Mouse (Mus musculus): ENCODE data around the gene Ralgds. TPM values are rescaled to one million over a fixed set of nuclear protein-coding genes. Genes with fewer than 3 reads are reported as not detected.

Ralgds gene
- polyA plus RNA-seq, 1 experiment from 2014 or later: 86.7 TPM

- DNase-seq (ENCODE audit: low spot score): no peak
- 87% methylated on average over 7 of the region's 7 CpGs for WGBS
Observed at GRCm38 (mm10) chr2:28596998-28597397, 84.1 kb downstream of the Ralgds start.

GRCm38 (mm10) chr2:28597733-28598547 is 85.0 kb downstream of the Ralgds start:
- no peak overlapping the region for H3K9ac ChIP-seq (ENCODE audit: low read length)
- H3K27ac ChIP-seq (ENCODE audit: low read depth, low read length): no peak overlapping the region
- ATAC-seq (ENCODE audit: insufficient read depth, low FRiP score, low TSS enrichment): no peak
- no peaks in the 10 kb centered on the region for H3K9me3 ChIP-seq (ENCODE audit: control insufficient read depth, low read length)
- no peaks in the 10 kb centered on the region for H3K36me3 ChIP-seq (ENCODE audit: control insufficient read depth, insufficient read depth, low read length)
- 76% methylated on average over 7 of the region's 7 CpGs for WGBS
- no peak overlapping the region for H3K4me3 ChIP-seq (ENCODE audit: low read depth, low read length)
- H3K27me3 ChIP-seq (ENCODE audit: control insufficient read depth, insufficient read depth, low read length): no peaks in the 10 kb centered on the region
- H3K4me2 ChIP-seq (ENCODE audit: low read depth): no peak overlapping the region
- no peak for DNase-seq (ENCODE audit: low spot score)
- no peaks in the 10 kb centered on the region for H3K4me1 ChIP-seq (ENCODE audit: control insufficient read depth, insufficient read depth, low read length)

More at GRCm38 (mm10) chr2:28596998-28597397, 84.1 kb downstream of the Ralgds start:
- no peak overlapping the region for H3K4me2 ChIP-seq (ENCODE audit: low read depth)
- no peaks in the 10 kb centered on the region for H3K27me3 ChIP-seq (ENCODE audit: control insufficient read depth, insufficient read depth, low read length)
- no peak for ATAC-seq (ENCODE audit: insufficient read depth, low FRiP score, low TSS enrichment)
- H3K9me3 ChIP-seq (ENCODE audit: control insufficient read depth, low read length): no peaks in the 10 kb centered on the region
- H3K36me3 ChIP-seq (ENCODE audit: control insufficient read depth, insufficient read depth, low read length): no peaks in the 10 kb centered on the region
- H3K9ac ChIP-seq (ENCODE audit: low read length): no peak overlapping the region
- no peaks in the 10 kb centered on the region for H3K4me1 ChIP-seq (ENCODE audit: control insufficient read depth, insufficient read depth, low read length)
- H3K27ac ChIP-seq (ENCODE audit: low read depth, low read length): no peak overlapping the region
- H3K4me3 ChIP-seq (ENCODE audit: low read depth, low read length): no peak overlapping the region

GRCm38 (mm10) chr2:28598692-28599568 is 86.0 kb downstream of the Ralgds start:
- Histone ChIP-seq H3K4me2 (ENCODE audit: low read depth) (no peak overlapping the region), H3K4me3 (ENCODE audit: low read depth, low read length) (no peak overlapping the region), H3K36me3 (ENCODE audit: control insufficient read depth, insufficient read depth, low read length) (no peaks in the 10 kb centered on the region), H3K27ac (ENCODE audit: low read depth, low read length) (0 out of 2 replicates have a peak overlapping the region, but pooled peaks have one; percentile 6), H3K9ac (ENCODE audit: low read length) (no peak overlapping the region), H3K27me3 (ENCODE audit: control insufficient read depth, insufficient read depth, low read length) (no peaks in the 10 kb centered on the region), H3K9me3 (ENCODE audit: control insufficient read depth, low read length) (no peaks in the 10 kb centered on the region), H3K4me1 (ENCODE audit: control insufficient read depth, insufficient read depth, low read length) (no peaks in the 10 kb centered on the region)
- ATAC-seq (ENCODE audit: insufficient read depth, low FRiP score, low TSS enrichment) (no peak), DNase-seq (ENCODE audit: low spot score) (no peak)
- WGBS: 74% methylated on average over 12 of the region's 12 CpGs

GRCm38 (mm10) chr2:28599569-28599900 is 86.6 kb downstream of the Ralgds start:
- 64% methylated on average over 6 of the region's 6 CpGs for WGBS
- Histone ChIP-seq H3K27me3 (ENCODE audit: control insufficient read depth, insufficient read depth, low read length) (no peaks in the 10 kb centered on the region), H3K9me3 (ENCODE audit: control insufficient read depth, low read length) (no peaks in the 10 kb centered on the region), H3K36me3 (ENCODE audit: control insufficient read depth, insufficient read depth, low read length) (no peaks in the 10 kb centered on the region), H3K4me2 (ENCODE audit: low read depth) (no peak overlapping the region), H3K4me1 (ENCODE audit: control insufficient read depth, insufficient read depth, low read length) (no peaks in the 10 kb centered on the region), H3K9ac (ENCODE audit: low read length) (no peak overlapping the region), H3K27ac (ENCODE audit: low read depth, low read length) (no peak overlapping the region), H3K4me3 (ENCODE audit: low read depth, low read length) (no peak overlapping the region)
- no peak for ATAC-seq (ENCODE audit: insufficient read depth, low FRiP score, low TSS enrichment)
- DNase-seq (ENCODE audit: low spot score): no peak

- DNase-seq (ENCODE audit: low spot score): no peak
- 63% methylated on average over 12 of the region's 12 CpGs for WGBS
- no peak for ATAC-seq (ENCODE audit: insufficient read depth, low FRiP score, low TSS enrichment)
Observed at GRCm38 (mm10) chr2:28601720-28602590, 89.0 kb downstream of the Ralgds start.

More at GRCm38 (mm10) chr2:28601720-28602590, 89.0 kb downstream of the Ralgds start:
- Histone ChIP-seq H3K36me3 (ENCODE audit: control insufficient read depth, insufficient read depth, low read length) (no peaks in the 10 kb centered on the region), H3K4me2 (ENCODE audit: low read depth) (no peak overlapping the region), H3K27me3 (ENCODE audit: control insufficient read depth, insufficient read depth, low read length) (no peaks in the 10 kb centered on the region), H3K4me3 (ENCODE audit: low read depth, low read length) (no peak overlapping the region), H3K9ac (ENCODE audit: low read length) (no peak overlapping the region), H3K9me3 (ENCODE audit: control insufficient read depth, low read length) (no peaks in the 10 kb centered on the region), H3K4me1 (ENCODE audit: control insufficient read depth, insufficient read depth, low read length) (no peaks in the 10 kb centered on the region), H3K27ac (ENCODE audit: low read depth, low read length) (no peak overlapping the region)

Other genes with a start within 250 kb of the Ralgds start
- gene Ppp1r26, start 66.3 kb upstream of the Ralgds start, polyA plus RNA-seq (2014; fragmentation: Nextera tagmentation; extraction: Ambion mirVana): 4.0 and 5.0 TPM in 2 replicates
- 0.42 and 0.99 TPM in 2 replicates for gene 1700007K13Rik, start 46.8 kb upstream of the Ralgds start, polyA plus RNA-seq (2014; fragmentation: Nextera tagmentation; extraction: Ambion mirVana)
- 66.7 and 66.9 TPM in 2 replicates for gene Mrps2, start 45.1 kb upstream of the Ralgds start, polyA plus RNA-seq (2014; fragmentation: Nextera tagmentation; extraction: Ambion mirVana)
- 0.82 TPM in 1 of 2 replicates, not detected in the other for gene Gbgt1, start 16.2 kb upstream of the Ralgds start, polyA plus RNA-seq (2014; fragmentation: Nextera tagmentation; extraction: Ambion mirVana)
- gene Gm10134, start 7.0 kb upstream of the Ralgds start, polyA plus RNA-seq (2014; fragmentation: Nextera tagmentation; extraction: Ambion mirVana): 1.0 TPM in 1 of 2 replicates, not detected in the other
- not detected in 2 replicates for gene Cel, start 50.3 kb downstream of the Ralgds start, polyA plus RNA-seq (2014; fragmentation: Nextera tagmentation; extraction: Ambion mirVana)
- gene Gtf3c5, start 70.6 kb downstream of the Ralgds start, polyA plus RNA-seq (2014; fragmentation: Nextera tagmentation; extraction: Ambion mirVana): 39.7 and 43.8 TPM in 2 replicates
- gene Gfi1b, start 108.9 kb downstream of the Ralgds start, polyA plus RNA-seq (2014; fragmentation: Nextera tagmentation; extraction: Ambion mirVana): 2.6 and 3.3 TPM in 2 replicates
- gene Tsc1, start 128.1 kb downstream of the Ralgds start, polyA plus RNA-seq (2014; fragmentation: Nextera tagmentation; extraction: Ambion mirVana): 24.1 TPM in 2 replicates
- gene Spaca9, start 186.6 kb downstream of the Ralgds start, polyA plus RNA-seq (2014; fragmentation: Nextera tagmentation; extraction: Ambion mirVana): 0.99 and 1.2 TPM in 2 replicates
- gene Ak8, start 187.0 kb downstream of the Ralgds start, polyA plus RNA-seq (2014; fragmentation: Nextera tagmentation; extraction: Ambion mirVana): 0.34 and 0.41 TPM in 2 replicates

Measured in neural tube, embryonic 11.5 days (tissue).